Mouse (Mus musculus): ENCODE measurements around the gene Ly6g6f. TPM values are rescaled to one million over a fixed set of nuclear protein-coding genes. Genes with fewer than 3 reads are reported as not detected.
"Not testable (repeated sequence)": the region's sequence is repeated elsewhere in the genome, so short reads cannot be mapped to it uniquely, and the experiment has no call there.

Gene Ly6g6f
- total RNA-seq, 4 experiments from 2014 or later = 0.41 to 1.0 (median 0.89) TPM; not detected in 1

GRCm38 (mm10) chr17:35055691-35056495, 29.5 kb downstream of the Ly6g6f start:
- no peak for DNase-seq (ENCODE audit: low spot score in 2 of 2)

GRCm38 (mm10) chr17:35052271-35052798, 33.1 kb downstream of the Ly6g6f start:
- DNase-seq (ENCODE audit: low spot score in 2 of 2) = no peak

GRCm38 (mm10) chr17:35051156-35052086, 34.0 kb downstream of the Ly6g6f start:
- no peak for DNase-seq (ENCODE audit: low spot score in 2 of 2)

GRCm38 (mm10) chr17:35050126-35050750, 35.2 kb downstream of the Ly6g6f start:
- DNase-seq (ENCODE audit: low spot score in 2 of 2) = no peak

GRCm38 (mm10) chr17:35049561-35050016, 35.8 kb downstream of the Ly6g6f start, which contains the start of gene Clic1:
Gene Clic1, plus strand, starts transcription at chr17:35049966.
- DNase-seq (ENCODE audit: low spot score in 2 of 2) = no peak

GRCm38 (mm10) chr17:35048932-35049440, 36.4 kb downstream of the Ly6g6f start:
- DNase-seq (ENCODE audit: low spot score in 2 of 2) = no peak

GRCm38 (mm10) chr17:35048149-35048931, 37.1 kb downstream of the Ly6g6f start:
- no peak for DNase-seq (ENCODE audit: low spot score in 2 of 2)

- no peak for DNase-seq (ENCODE audit: low spot score in 2 of 2)
Measured at GRCm38 (mm10) chr17:35047688-35048087, 37.7 kb downstream of the Ly6g6f start.

- DNase-seq (ENCODE audit: low spot score in 2 of 2) = peak; percentile 90 to 94
Measured at GRCm38 (mm10) chr17:35046681-35047455, 38.5 kb downstream of the Ly6g6f start, which contains the start of gene Msh5. Gene Msh5, minus strand, starts transcription at chr17:35046745.

GRCm38 (mm10) chr17:35045807-35046680, 39.4 kb downstream of the Ly6g6f start:
- DNase-seq (ENCODE audit: low spot score in 2 of 2) = no peak

GRCm38 (mm10) chr17:35044904-35045806, 40.3 kb downstream of the Ly6g6f start:
- no peak for DNase-seq (ENCODE audit: low spot score in 2 of 2)

- no peak for DNase-seq (ENCODE audit: low spot score in 2 of 2)
Measured at GRCm38 (mm10) chr17:35043794-35044193, 41.6 kb downstream of the Ly6g6f start.

- peak; percentile 53 to 62 for DNase-seq (ENCODE audit: low spot score in 2 of 2)
Measured at GRCm38 (mm10) chr17:35039121-35039873, 46.1 kb downstream of the Ly6g6f start.

- no peak for DNase-seq (ENCODE audit: low spot score in 2 of 2)
Measured at GRCm38 (mm10) chr17:35034896-35035295, 50.5 kb downstream of the Ly6g6f start.

- DNase-seq (ENCODE audit: low spot score in 2 of 2) = not testable (repeated sequence)
Measured at GRCm38 (mm10) chr17:35033703-35034102, 51.7 kb downstream of the Ly6g6f start.

- no peak for DNase-seq (ENCODE audit: low spot score in 2 of 2)
Measured at GRCm38 (mm10) chr17:35032323-35032870, 53.0 kb downstream of the Ly6g6f start.

Data from layer of hippocampus, adult 8-10 months (tissue).